Comparison of ENCODE assay signal across 19 mouse cellular contexts in genomic region chr3:116985741-116986140, GRCm38 (mm10). TPM values are rescaled to one million over a fixed set of nuclear protein-coding genes. Genes with fewer than 3 reads are reported as not detected.
DNase-seq lines count a peak whose midpoint lies in the region; ATAC-seq and TF ChIP-seq lines count a peak whose summit lies in the region.
"Had no signal": no experiment of that assay in that cellular context is flagged by ENCODE, and none has a peak within 500 bp of the region (broad histone marks: within the 10 kb centered on the region; RNA-seq: fewer than 3 reads in every experiment).

No protein-coding gene starts in this region.

- WGBS in heart, adult 2 months: 58% methylated on average over 1 of the region's 1 CpGs

- H3K4me1 ChIP-seq in heart, adult 2 months (ENCODE audit: control insufficient read depth, insufficient read depth, low read length): peaks cover 2% of the 10 kb centered on the region

- no peak for ATAC-seq in monocyte, adult 5-6 weeks (replicated peaks; ENCODE audit: insufficient number of reproducible peaks, low FRiP score, low TSS enrichment, poor library complexity, severe bottlenecking)

- H3K9ac ChIP-seq in heart, adult 2 months (ENCODE audit: low read depth, low read length): no peak overlapping the region
- H3K9ac ChIP-seq: neural tube, embryonic 15.5 days had no signal

- TF ChIP-seq CTCF in heart, adult 2 months (IDR thresholded peaks at IDR 0.05): no peak
- no peak for TF ChIP-seq CTCF in brain, embryonic 14.5 days (IDR thresholded peaks at IDR 0.05; ENCODE audit: borderline replicate concordance, extremely low read depth, insufficient read depth, insufficient read length)

- no peak for DNase-seq in heart, adult 2 months
- DNase-seq in heart, postnatal 4 days: no peak
- DNase-seq in brain, embryonic 14.5 days (ENCODE audit: low read depth): peak; percentile 69
- peak; percentile 32 to 45 for DNase-seq in frontal cortex, postnatal 14 days (ENCODE audit: low spot score in 2 of 2)
- peak; percentile 60 to 64 for DNase-seq in left cerebral cortex, postnatal 36 days (ENCODE audit: low spot score in 2 of 2)
- no peak for DNase-seq in cerebellum, postnatal 25 days
- no peak for DNase-seq in kidney, adult 18-20 months
- DNase-seq: cerebellum, adult 9-11 months; heart, postnatal 36 days; kidney, postnatal 14 days; lung, postnatal 10 days; thymus, postnatal 4 days had no signal

- peaks cover 3% of the 10 kb centered on the region for H3K36me3 ChIP-seq in heart, adult 2 months (ENCODE audit: control insufficient read depth, insufficient read depth, low read length)
- H3K36me3 ChIP-seq: neural tube, embryonic 15.5 days had no signal

- H3K79me2 ChIP-seq in heart, adult 2 months (replicated peaks; ENCODE audit: control insufficient read depth, insufficient read depth, low read length): no peaks in the 10 kb centered on the region

- H3K27ac ChIP-seq in heart, adult 2 months: peak overlapping the region; percentile 50
- H3K27ac ChIP-seq: neural tube, embryonic 15.5 days had no signal

- intact Hi-C loops in heart, adult 2 months (cut with DNase I): no loop called here
- intact Hi-C loops in left cerebral cortex, postnatal 36 days (cut with DNase I): no loop called here

- TF ChIP-seq EP300 in heart, adult 2 months (IDR thresholded peaks at IDR 0.05; ENCODE audit: insufficient read depth, low read depth, low read length): no peak

- no peak for TF ChIP-seq POLR2A in heart, adult 2 months (IDR thresholded peaks at IDR 0.05; ENCODE audit: insufficient read depth, low read depth, low read length)
- no peak for TF ChIP-seq POLR2A in brain, embryonic 14.5 days (IDR thresholded peaks at IDR 0.05; ENCODE audit: borderline replicate concordance, extremely low read depth, insufficient read depth, insufficient read length, poor library complexity, severe bottlenecking)

- no peaks in the 10 kb centered on the region for H3K27me3 ChIP-seq in heart, adult 2 months (ENCODE audit: control insufficient read depth, insufficient read depth, low read length)
- H3K27me3 ChIP-seq: neural tube, embryonic 15.5 days had no signal

- H3K4me3 ChIP-seq in heart, adult 2 months: no peak overlapping the region
- H3K4me3 ChIP-seq: neural tube, embryonic 15.5 days had no signal

RNA-seq across cellular contexts. Expression of gene Palmd, which starts 17.0 kb away (rescaled TPM):
- total RNA-seq in heart, adult 2 months (2021): 10 to 100 TPM; 55.2 to 55.6 TPM
- polyA plus RNA-seq in heart, adult 2 months (2012; rRNA removed): 13.7 and 21.2 TPM in 2 replicates
- total RNA-seq in heart, postnatal 4 days (2021): 10 to 100 TPM; 61.6 to 66.2 TPM
- polyA plus RNA-seq in brain, embryonic 14.5 days (2012; rRNA removed): 6.0 and 7.9 TPM in 2 replicates
- total RNA-seq in left cerebral cortex, postnatal 36 days (2021): 10 to 100 TPM; 17.7 to 28.7 TPM
- not detected in 3 replicates for total RNA-seq in monocyte, adult 5-6 weeks (2017)
- total RNA-seq: MEL had no signal

RNA-seq across cellular contexts. Expression of gene 4930455H04Rik, which starts 17.7 kb away (rescaled TPM):
- total RNA-seq in heart, adult 2 months (2021): not detected
- polyA plus RNA-seq in heart, adult 2 months (2012; rRNA removed): 0.16 TPM in 1 of 2 replicates, not detected in the other
- total RNA-seq in heart, postnatal 4 days (2021): under 1 TPM in 1 of 2 experiments, not detected in 1; 0.32 TPM
- polyA plus RNA-seq in brain, embryonic 14.5 days (2012; rRNA removed): not detected in 2 replicates
- not detected for total RNA-seq in left cerebral cortex, postnatal 36 days (2021)
- total RNA-seq in monocyte, adult 5-6 weeks (2017): not detected in 3 replicates
- total RNA-seq: heart, postnatal 36 days; MEL had no signal
- polyA plus RNA-seq: embryonic facial prominence, embryonic 11.5 days; intestine, embryonic 14.5 days; liver, adult 2 months; neural tube, embryonic 15.5 days; stomach, embryonic 14.5 days had no signal

Comparison
In these comparisons a context has a peak if more than half of its experiments do, and no peak if none do; other contexts are left out.
1. DNase-seq: peak in brain, embryonic 14.5 days (single experiment), frontal cortex, postnatal 14 days (2 of 2) and left cerebral cortex, postnatal 36 days (2 of 2); none in heart, adult 2 months (0 of 2), heart, postnatal 4 days (single experiment), cerebellum, postnatal 25 days (0 of 2) and kidney, adult 18-20 months (single experiment).
2. RNA of gene Palmd, which starts 17.0 kb away (total RNA-seq): 61.6 to 66.2 TPM in heart, postnatal 4 days, 55.2 to 55.6 TPM in heart, adult 2 months and 17.7 to 28.7 TPM in left cerebral cortex, postnatal 36 days; not detected in monocyte, adult 5-6 weeks; every median in the first group is over 10 times any median in the second.